Mouse (Mus musculus) heart, adult 10 weeks (tissue): Measurements from ENCODE around the gene Mcf2l. TPM values are rescaled to one million over a fixed set of nuclear protein-coding genes. Genes with fewer than 3 reads are reported as not detected.

ENCODE experiments used
- polyA plus RNA-seq: library from polyadenylated mRNA; stranded (reverse); fragments of 350-450 nt; fragmentation: Illumina TruSeq; extraction: RNeasy Lipid Tissue Mini Kit (QIAGEN cat#74804); gene quantifications from one replicate; pipeline ENCODE4 v1.2.3, GENCODE M21; 2014; ENCODE audit warnings: low read depth, low replicate concordance

The Mcf2l gene
- polyA plus RNA-seq: 37.2 TPM

DNA sequence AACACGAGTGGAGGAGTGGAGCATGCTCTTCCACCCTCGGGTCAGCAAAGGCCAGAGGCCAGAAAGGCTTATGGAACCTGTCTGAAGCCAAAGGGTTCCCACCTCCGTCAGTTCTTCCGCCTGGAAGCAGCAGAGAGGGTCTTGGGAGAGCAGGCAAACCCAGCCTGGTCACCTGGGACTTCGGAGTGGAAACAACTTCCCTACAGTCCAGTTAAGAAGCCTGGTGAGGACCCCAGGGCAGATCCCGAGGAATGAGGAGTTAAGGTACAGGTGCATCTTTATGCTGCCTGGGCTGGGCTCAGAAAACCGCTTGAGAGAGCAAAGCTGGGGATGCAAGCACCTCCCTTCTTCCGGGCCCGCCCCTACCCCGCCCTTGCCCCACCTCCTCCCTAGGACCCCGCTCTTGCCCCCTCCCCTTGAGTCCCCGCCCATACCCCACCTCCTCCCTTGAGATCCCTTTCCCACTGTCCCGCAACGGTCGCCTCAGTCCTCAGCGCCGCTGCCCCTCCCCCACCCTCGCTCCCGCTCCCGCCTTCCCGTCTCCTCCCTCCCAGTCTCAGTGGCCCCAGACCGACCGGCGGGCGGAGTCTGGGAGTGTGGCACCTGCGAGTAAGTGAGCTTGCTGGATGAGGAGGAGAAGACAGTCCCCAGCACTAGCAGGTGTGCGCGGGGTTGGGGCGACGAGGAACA lies at the start of gene Mcf2l:
Gene Mcf2l (plus strand): TSS at position 450 of the 690 bp plus-strand sequence.

GRCm38 (mm10) chr8:13025487-13026224 lies 152.1 kb downstream of the Mcf2l start, which contains the start of gene F7:
Gene F7, plus strand, starts transcription at chr8:13026034.

DNA sequence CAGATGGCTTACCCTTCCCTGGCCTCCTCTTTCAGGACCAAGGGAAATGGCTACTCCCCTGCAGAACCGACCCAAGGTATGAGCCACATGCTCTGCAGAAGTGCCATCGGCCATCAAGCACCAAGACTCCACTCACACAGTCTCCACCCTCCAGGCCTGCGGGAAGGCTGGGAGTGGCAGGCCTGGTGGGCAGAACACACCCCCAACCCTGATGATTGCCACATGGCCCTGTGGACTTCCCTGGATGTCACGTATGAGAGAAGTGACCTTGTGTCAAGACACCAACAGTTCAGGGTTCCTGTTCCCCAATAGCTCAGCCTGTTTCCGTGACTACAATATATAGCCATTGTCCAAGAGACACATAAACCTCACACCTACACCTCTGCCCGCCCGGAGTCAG lies 163.4 kb downstream of the Mcf2l start, which contains the start of gene F10:
Gene F10 (plus strand): TSS at position 294 of the 400 bp plus-strand sequence.

DNA sequence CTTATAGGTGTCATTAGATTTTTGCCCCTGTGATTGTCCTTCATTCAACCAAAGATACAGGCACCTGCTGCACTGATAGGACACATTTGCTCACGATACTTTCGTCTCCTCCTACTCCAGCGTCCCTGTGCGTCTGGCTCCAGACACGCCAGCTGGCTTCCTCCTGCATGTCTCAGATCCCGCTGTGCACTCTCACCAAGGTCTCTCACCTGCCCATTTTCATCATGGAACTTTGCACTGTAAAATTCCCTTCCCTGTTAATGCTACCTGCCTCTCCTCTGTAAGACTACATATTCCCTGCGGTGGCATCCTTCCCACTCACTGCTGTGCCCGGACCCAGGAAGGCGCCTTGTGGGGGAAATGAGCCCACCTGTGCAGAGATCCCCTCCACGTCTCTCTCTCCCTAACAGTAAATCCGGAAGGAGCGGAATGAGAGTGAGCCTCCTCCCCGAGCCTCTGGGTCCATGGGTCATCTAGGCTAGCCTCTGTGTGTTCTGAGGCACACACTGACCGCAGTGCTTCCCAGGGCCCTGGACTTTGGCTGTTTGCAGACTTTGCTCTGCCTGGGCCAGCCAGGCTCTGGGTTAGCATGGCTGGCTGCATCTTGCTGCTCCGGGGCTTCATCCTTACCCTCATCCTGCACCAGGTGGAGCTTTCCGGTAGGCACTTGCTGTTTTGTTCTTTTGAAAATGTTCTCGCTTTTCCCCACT lies 187.0 kb downstream of the Mcf2l start, which contains the start of gene Proz:
Gene Proz (plus strand): TSS at position 474 of the 710 bp plus-strand sequence.

Other genes starting within 250 kb of the Mcf2l start
- gene Tubgcp3, start 201.6 kb upstream of the Mcf2l start, polyA plus RNA-seq: 22.3 TPM
- gene Atp11a, start 116.8 kb upstream of the Mcf2l start, polyA plus RNA-seq: 59.2 TPM
- not detected for gene F7, start 152.2 kb downstream of the Mcf2l start, polyA plus RNA-seq
- gene F10, start 163.5 kb downstream of the Mcf2l start, polyA plus RNA-seq: 0.79 TPM
- 0.21 TPM for gene Proz, start 187.1 kb downstream of the Mcf2l start, polyA plus RNA-seq
- gene Pcid2, start 231.7 kb downstream of the Mcf2l start, polyA plus RNA-seq: 12.6 TPM
- 77.6 TPM for gene Cul4a, start 231.8 kb downstream of the Mcf2l start, polyA plus RNA-seq